8 mouse cellular contexts compared by ENCODE assay signal in the genomic region with DNA sequence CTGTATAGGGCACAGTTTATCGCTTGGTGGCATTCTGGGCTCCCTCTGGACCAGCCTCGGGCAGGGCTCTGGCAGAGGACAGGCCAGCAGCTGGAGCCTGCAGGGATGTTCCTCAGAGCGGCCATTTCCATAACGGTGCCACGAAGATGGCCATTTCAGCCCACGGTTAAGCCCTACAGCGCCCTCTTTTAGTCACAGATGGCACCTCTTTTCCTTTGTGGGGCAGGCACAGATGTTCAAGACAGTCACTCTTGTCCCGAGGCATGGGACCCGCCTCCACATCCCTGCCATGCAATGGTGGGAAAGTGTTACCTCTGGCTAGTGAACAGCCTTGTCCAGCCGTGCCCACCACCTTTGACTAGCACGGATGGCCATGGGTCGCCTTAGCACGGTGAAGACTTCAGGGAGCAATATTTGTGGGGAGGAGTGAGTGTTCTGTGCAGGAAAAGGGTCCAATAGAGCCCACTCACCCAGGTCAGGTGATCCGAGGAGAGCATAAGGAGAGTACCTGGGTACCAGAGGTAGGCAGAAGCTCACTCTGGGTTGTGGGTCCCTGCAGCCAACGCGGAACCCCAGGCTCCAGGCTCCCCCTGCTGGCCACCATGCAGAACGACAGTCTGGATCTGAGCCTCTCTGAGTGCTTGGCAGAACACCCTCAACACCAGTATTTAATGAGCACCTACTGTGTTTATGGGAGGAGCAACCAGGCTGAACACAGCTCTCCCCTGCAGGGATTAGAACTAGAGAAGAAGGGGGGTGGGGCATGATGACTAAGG. TPM values are rescaled to one million over a fixed set of nuclear protein-coding genes. Genes with fewer than 3 reads are reported as not detected.
DNase-seq lines count a peak whose midpoint lies in the region; ATAC-seq and TF ChIP-seq lines count a peak whose summit lies in the region.

No protein-coding gene starts in this region.

- 62% methylated on average over 17 of the region's 17 CpGs for WGBS in forebrain, embryonic 14.5 days
- 55% methylated on average over 17 of the region's 17 CpGs for WGBS in hindbrain, postnatal 0 days
- 49% methylated on average over 17 of the region's 17 CpGs for WGBS in small intestine, adult 2 months

- H3K9me3 ChIP-seq in forebrain, embryonic 14.5 days (replicated peaks; ENCODE audit: control insufficient read depth, low read length), result no peaks in the 10 kb centered on the region
- H3K9me3 ChIP-seq in hindbrain, postnatal 0 days (ENCODE audit: low read length), result no peaks in the 10 kb centered on the region

- H3K4me3 ChIP-seq in forebrain, embryonic 14.5 days (ENCODE audit: low read depth, low read length), result no peak overlapping the region
- H3K4me3 ChIP-seq in hindbrain, postnatal 0 days (ENCODE audit: low read length), result no peak overlapping the region
- H3K4me3 ChIP-seq in small intestine, adult 2 months (ENCODE audit: low read depth, low read length), result no peak overlapping the region

- H3K9ac ChIP-seq in forebrain, embryonic 14.5 days (ENCODE audit: low read length), result no peak overlapping the region
- H3K9ac ChIP-seq in hindbrain, postnatal 0 days (replicated peaks; ENCODE audit: low read length), result no peak overlapping the region

- intact Hi-C loops in left cerebral cortex, postnatal 10 days (cut with DNase I), result loop anchor here (1.0 to 5.0 kb wide), 3 partner anchors 57 to 207 kb away; no protein-coding TSS in a partner anchor

- TF ChIP-seq POLR2A in small intestine, adult 2 months (IDR thresholded peaks at IDR 0.05; ENCODE audit: low read depth, low read length), result 0 out of 2 replicates have a peak, but pooled peaks have one; percentile 13

- H3K36me3 ChIP-seq in forebrain, embryonic 14.5 days (ENCODE audit: control insufficient read depth, insufficient read depth, low read length), result no peaks in the 10 kb centered on the region
- no peaks in the 10 kb centered on the region for H3K36me3 ChIP-seq in hindbrain, postnatal 0 days (ENCODE audit: insufficient read depth, low read length)
- no peaks in the 10 kb centered on the region for H3K36me3 ChIP-seq in small intestine, adult 2 months (ENCODE audit: control insufficient read depth, insufficient read depth, low read length)

- H3K27me3 ChIP-seq in forebrain, embryonic 14.5 days (replicated peaks; ENCODE audit: control insufficient read depth, insufficient read depth, low read length), result no peaks in the 10 kb centered on the region
- H3K27me3 ChIP-seq in hindbrain, postnatal 0 days (ENCODE audit: insufficient read depth, low read length), result no peaks in the 10 kb centered on the region
- H3K27me3 ChIP-seq in small intestine, adult 2 months (ENCODE audit: control insufficient read depth, insufficient read depth, low read length), result no peaks in the 10 kb centered on the region

- no peaks in the 10 kb centered on the region for H3K4me1 ChIP-seq in forebrain, embryonic 14.5 days (ENCODE audit: control insufficient read depth, insufficient read depth, low read length)
- H3K4me1 ChIP-seq in hindbrain, postnatal 0 days (ENCODE audit: insufficient read depth, low read length), result no peaks in the 10 kb centered on the region
- peaks cover 3% of the 10 kb centered on the region; the same call in 1 of the 2 replicates for H3K4me1 ChIP-seq in small intestine, adult 2 months (ENCODE audit: control insufficient read depth, insufficient read depth, insufficient read length, low read length)

- TF ChIP-seq CTCF in hindbrain, postnatal 0 days (IDR thresholded peaks at IDR 0.05; ENCODE audit: low read depth), result peak; percentile 93
- peak; percentile 96 for TF ChIP-seq CTCF in small intestine, adult 2 months (IDR thresholded peaks at IDR 0.05; ENCODE audit: extremely low read depth, insufficient read length, insufficient replicate concordance, low read depth, low read length)

- H3K4me2 ChIP-seq in forebrain, embryonic 14.5 days (ENCODE audit: low read length), result no peak overlapping the region
- H3K4me2 ChIP-seq in hindbrain, postnatal 0 days (ENCODE audit: low read depth, low read length), result no peak overlapping the region

- H3K27ac ChIP-seq in forebrain, embryonic 14.5 days (ENCODE audit: low read depth, low read length), result no peak overlapping the region
- no peak overlapping the region for H3K27ac ChIP-seq in hindbrain, postnatal 0 days
- no peak overlapping the region for H3K27ac ChIP-seq in small intestine, adult 2 months (ENCODE audit: insufficient read depth, low read depth, low read length)

- peak; percentile 72 to 73 for DNase-seq in left cerebral cortex, adult 18-20 months (ENCODE audit: low spot score in 2 of 2)
- no peak for DNase-seq in left cerebral cortex, adult 11 months (ENCODE audit: low spot score)
- DNase-seq in cerebellum, adult 11 months, result peak; percentile 61
- peak; percentile 59 for DNase-seq in forebrain, embryonic 14.5 days (ENCODE audit: low spot score)
- peak; percentile 66 for DNase-seq in hindbrain, postnatal 0 days (ENCODE audit: low spot score)
- peak; percentile 40 to 62 for DNase-seq in left cerebral cortex, postnatal 10 days (ENCODE audit: extremely low spot score in 1 of 2, low spot score in 2 of 2)

- peak; percentile 44 for ATAC-seq in forebrain, embryonic 14.5 days
- ATAC-seq in hindbrain, postnatal 0 days, result no peak; the same call in 1 of the 2 replicates
- peak; percentile 91 for ATAC-seq in megakaryocyte, adult 5-6 weeks (ENCODE audit: poor library complexity, severe bottlenecking)

RNA-seq across cellular contexts. Expression of a gene that starts 38.5 kb away (rescaled TPM):
- 1 to 10 TPM; 1.5 to 2.4 TPM for total RNA-seq in left cerebral cortex, adult 18-20 months (2021)
- polyA plus RNA-seq in forebrain, embryonic 14.5 days (2014; fragmentation: Nextera tagmentation; extraction: Ambion mirVana), result 3.7 and 3.9 TPM in 2 replicates
- total RNA-seq in hindbrain, postnatal 0 days (2014; rRNA removed), result 3.2 and 7.7 TPM in 2 replicates
- 4.1 and 4.4 TPM in 2 replicates for polyA plus RNA-seq in hindbrain, postnatal 0 days (2015; fragmentation: Nextera tagmentation; extraction: Ambion mirVana)
- total RNA-seq in left cerebral cortex, postnatal 10 days (2021), result 1 to 10 TPM; 3.0 TPM
- not detected in 2 replicates for total RNA-seq in megakaryocyte, adult 5-6 weeks (2015)
- not detected in 2 replicates for total RNA-seq in megakaryocyte, adult 5-6 weeks (2017)
- polyA plus RNA-seq in small intestine, adult 2 months (2012; rRNA removed), result 3.2 and 5.2 TPM in 2 replicates
